Mouse (Mus musculus): ENCODE data around the gene Slc41a2.
"Not testable (repeated sequence)": the region's sequence is repeated elsewhere in the genome, so short reads cannot be mapped to it uniquely, and the experiment has no call there.

Slc41a2 gene

GRCm38 (mm10) chr10:83353680-83354332 lies 16.1 kb upstream of the Slc41a2 start:
- no peak for DNase-seq (ENCODE audit: low read depth, low spot score)

GRCm38 (mm10) chr10:83351779-83352178 lies 14.1 kb upstream of the Slc41a2 start:
- not testable (repeated sequence) for DNase-seq (ENCODE audit: low read depth, low spot score)

DNA sequence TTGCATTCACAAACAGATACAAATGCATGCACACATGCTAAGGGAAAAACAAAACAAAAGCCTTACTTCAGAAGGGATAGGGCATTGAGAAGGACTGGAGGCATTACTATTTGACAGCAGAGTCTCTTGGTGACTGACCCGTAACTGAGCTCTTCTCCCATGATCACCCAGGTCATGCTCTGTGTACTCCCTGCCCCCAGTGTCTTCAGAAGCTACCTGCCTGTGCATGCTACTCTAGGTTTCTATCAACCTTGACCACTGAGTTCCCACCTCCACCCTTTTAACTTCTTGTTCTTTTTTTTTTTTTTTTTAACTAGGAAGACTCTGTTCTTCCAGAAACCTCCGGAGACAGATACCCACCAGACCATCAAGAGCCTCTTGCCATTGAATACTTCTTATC lies 13.0 kb upstream of the Slc41a2 start:
- DNase-seq (ENCODE audit: low read depth, low spot score), result no peak

DNA sequence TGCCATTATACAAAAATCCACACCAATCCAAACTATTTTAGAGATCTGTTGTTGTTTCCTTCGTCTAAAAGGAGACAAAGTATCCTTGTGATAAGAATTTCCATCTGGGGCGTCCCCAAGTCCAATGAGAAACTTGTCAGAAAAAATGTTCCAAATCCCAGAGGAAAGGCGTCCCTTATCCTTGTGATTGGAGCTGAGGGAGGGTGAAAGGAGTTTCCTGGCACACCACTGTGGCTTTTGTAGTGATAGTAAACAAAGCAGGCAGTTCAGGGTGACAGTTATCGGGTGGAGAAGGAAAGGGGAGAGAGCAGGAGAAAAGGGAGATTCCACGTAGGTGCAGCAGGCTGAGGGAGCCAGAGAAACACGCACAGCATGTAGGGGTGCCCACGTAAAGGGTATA lies 9.8 kb upstream of the Slc41a2 start:
- DNase-seq (ENCODE audit: low read depth, low spot score), result no peak

GRCm38 (mm10) chr10:83346359-83346736 lies 8.7 kb upstream of the Slc41a2 start:
- DNase-seq (ENCODE audit: low read depth, low spot score), result no peak

DNA sequence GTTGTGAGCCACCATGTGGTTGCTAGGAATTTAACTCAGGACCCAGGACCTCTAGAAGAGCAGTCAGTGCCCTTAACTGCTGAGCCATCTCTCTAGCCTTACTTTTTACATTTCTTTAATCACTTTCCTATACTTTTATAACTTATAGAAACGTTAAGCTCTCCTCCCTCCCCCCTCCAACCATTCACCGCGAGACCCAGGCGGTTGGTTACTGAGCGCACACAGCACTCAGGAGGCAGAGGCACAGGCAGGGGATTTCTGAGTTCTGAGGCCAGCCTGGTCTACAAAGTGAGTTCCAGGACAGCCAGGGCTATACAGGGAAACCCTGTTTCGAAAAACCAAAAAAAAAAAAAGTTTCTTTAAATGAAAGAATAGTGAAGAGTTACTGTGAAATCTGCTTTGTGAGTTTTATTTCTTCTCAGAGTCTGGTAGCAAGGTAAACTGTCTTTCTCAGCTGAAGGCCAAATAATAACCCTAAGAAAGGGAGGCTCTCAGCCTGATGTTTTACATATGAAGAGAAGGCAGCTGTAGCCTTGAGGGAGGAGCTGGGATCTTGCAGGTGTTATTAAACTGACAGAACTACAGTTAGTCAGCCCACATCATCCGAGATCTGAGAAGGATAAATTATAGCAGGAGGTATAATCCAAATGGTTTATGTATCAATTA lies 8.1 kb upstream of the Slc41a2 start:
- DNase-seq (ENCODE audit: low read depth, low spot score), result peak; percentile 77

- peak; percentile 66 for DNase-seq (ENCODE audit: low read depth, low spot score)
Measured at GRCm38 (mm10) chr10:83343828-83344685, 6.4 kb upstream of the Slc41a2 start.

GRCm38 (mm10) chr10:83343171-83343570 lies 5.5 kb upstream of the Slc41a2 start:
- DNase-seq (ENCODE audit: low read depth, low spot score), result no peak

- peak; percentile 51 for DNase-seq (ENCODE audit: low read depth, low spot score)
Measured at GRCm38 (mm10) chr10:83341226-83341625, 3.5 kb upstream of the Slc41a2 start.

GRCm38 (mm10) chr10:83337971-83338598 lies 403 bp upstream of the Slc41a2 start:
- DNase-seq (ENCODE audit: low read depth, low spot score), result no peak

DNA sequence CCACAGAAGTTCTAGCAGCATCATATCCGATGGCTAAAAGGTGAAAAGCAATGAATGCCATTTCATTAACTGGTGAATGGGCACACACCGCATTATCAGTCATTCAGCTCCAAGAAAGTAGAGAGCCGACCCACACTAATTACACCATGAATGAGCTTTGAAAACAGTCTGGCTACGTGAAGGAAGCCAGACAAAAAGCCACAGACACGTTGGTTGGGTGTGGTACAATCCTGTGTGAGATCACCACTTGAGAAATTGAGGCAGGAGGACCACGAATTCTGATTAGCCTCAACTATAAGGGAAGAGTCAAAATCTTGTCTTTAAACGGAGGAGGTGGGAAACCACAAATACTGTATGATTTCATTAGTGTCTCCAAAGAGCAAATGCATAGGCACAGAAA lies 1.3 kb downstream of the Slc41a2 start:
- DNase-seq (ENCODE audit: low read depth, low spot score), result no peak

DNA sequence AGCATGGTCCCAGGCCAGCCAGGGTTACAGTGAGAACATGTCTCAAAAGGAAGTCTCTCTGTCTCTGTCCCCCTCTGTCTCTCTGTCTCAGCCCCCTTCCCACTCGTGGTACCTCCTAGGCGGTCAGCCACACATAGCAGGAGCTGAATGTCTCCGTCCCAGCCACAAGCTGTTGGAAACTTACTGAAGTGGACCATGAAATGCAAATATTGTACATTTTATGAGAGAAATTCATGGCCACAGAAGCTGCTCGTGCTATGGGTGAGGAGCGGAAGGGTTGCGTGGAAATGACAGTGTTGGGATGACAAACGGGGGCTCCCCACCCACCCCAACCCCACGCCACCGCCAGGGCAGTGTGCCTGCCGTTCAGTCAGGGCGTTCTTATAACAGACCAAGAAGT lies 5.1 kb downstream of the Slc41a2 start:
- no peak for DNase-seq (ENCODE audit: low read depth, low spot score)

- DNase-seq (ENCODE audit: low read depth, low spot score), result no peak
Measured at GRCm38 (mm10) chr10:83331811-83332210, 5.9 kb downstream of the Slc41a2 start.

- DNase-seq (ENCODE audit: low read depth, low spot score), result no peak
Measured at GRCm38 (mm10) chr10:83330336-83330735, 7.3 kb downstream of the Slc41a2 start.

GRCm38 (mm10) chr10:83328791-83329190 lies 8.9 kb downstream of the Slc41a2 start:
- DNase-seq (ENCODE audit: low read depth, low spot score), result no peak

- peak; percentile 56 for DNase-seq (ENCODE audit: low read depth, low spot score)
Measured at GRCm38 (mm10) chr10:83326648-83327285, 10.9 kb downstream of the Slc41a2 start.

DNA sequence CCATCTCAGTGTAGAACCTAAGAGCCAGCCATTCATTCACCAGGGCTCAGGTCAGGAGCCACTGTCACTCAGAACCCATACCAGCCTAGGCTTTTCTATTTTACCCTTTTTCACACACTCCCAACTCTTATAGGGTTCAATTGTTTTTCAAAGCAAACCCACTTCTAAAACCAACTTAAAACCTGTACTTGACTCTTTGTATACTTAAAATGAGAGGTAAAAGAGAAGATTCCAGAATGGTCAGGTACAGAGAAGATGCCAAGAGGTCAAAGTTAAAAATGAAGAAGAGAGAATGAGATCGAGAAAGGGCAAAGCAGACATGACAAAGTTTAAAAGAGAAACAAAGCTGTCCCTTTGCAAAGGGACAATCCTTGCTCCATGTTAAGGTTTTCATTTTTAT lies 11.8 kb downstream of the Slc41a2 start:
- no peak for DNase-seq (ENCODE audit: low read depth, low spot score)

DNA sequence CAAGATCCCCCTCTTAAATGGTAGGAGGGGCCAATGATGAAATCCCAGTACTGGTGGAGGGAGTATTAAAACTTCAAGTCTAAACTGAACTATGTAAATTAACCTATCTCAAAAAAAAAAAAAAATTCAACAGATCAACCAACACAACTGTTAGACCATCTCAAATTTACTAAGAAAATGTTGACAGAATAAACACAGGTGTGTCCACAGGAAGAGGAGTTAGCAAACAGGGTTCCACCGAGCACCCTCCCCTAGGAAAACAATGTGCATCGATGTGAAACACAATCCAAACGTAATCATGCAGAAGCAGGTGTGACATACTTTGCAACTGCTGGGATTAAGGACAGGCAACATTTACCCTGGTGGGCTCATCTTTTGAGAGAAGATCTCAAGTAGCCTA lies 12.8 kb downstream of the Slc41a2 start:
- DNase-seq (ENCODE audit: low read depth, low spot score), result no peak

DNA sequence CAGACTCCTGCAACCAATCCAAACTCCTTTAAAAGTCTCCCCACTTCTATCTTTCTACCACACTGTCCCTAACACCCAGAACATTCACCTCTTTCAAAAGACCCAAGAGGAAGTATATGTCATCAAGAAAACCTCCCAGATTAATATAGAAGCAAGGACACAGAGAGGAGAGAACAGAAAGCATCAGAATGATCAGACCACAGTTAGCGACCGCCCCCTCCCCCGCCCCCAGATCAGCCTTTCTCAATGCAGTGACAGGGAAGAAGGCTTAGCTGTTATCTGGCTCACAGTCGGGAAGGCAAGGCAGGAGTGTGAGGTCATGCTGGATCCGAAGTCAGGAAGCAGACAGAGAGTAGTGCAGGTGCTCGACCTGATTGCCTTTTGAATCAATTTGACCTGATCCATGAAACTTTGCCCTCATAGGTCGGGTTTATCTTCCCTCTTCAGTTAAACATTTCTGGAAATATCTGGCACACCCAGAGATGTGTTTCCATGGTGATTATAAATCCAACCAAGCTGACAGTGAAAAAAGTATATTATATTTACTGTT lies 15.1 kb downstream of the Slc41a2 start:
- peak; percentile 35 for DNase-seq (ENCODE audit: low read depth, low spot score)

GRCm38 (mm10) chr10:83321528-83321927 lies 16.2 kb downstream of the Slc41a2 start:
- DNase-seq (ENCODE audit: low read depth, low spot score), result peak; percentile 26

DNA sequence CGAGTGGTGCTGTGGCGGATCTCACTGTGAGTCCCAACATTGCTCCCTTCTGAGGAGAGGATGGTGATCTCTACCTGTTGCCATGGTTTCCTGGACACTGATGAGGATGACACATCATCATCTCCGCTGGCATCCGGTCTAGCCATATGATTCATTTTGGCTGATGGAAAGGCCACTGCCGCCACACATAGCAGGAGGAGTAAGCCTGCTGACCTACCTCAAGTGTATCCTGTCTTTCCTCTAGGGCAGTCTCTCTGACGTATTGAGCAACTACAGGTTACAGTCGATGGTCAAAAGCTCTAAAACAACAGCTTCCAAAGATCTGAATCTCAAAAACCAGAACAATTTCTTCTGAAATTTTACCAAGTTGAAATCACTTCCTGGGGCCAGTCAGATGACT lies 16.8 kb downstream of the Slc41a2 start:
- DNase-seq (ENCODE audit: low read depth, low spot score), result no peak

All from ZHBTc4 (cell line).